Mouse (Mus musculus): ENCODE measurements around the gene Cd80. TPM values are rescaled to one million over a fixed set of nuclear protein-coding genes. Genes with fewer than 3 reads are reported as not detected.
A peak's percentile ranks its signal among the peaks of the same experiment; 100 is the strongest.

Gene Cd80
- total RNA-seq, 2 experiments from 2014 or later = 0.15 to 0.38 TPM

DNA sequence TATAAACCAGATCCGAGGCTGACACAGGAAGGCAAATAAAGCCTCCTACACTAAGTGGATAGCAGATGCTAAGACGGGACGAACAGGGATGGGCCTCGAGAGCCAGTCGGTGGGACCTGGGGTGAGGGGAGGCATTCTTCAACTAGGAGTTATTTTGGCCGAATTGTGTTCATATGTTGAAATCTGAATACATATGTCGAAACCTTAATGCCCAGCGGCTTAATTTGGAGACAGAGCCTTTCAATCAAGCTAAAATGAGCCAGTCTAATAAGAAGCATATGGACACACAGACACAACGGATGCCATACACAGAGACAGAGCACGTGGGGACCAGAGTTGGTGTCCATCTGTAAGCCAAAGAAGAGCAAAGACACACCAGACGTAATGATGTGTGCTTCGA is 6.9 kb upstream of the Cd80 start:
- DNase-seq = no peak

GRCm38 (mm10) chr16:38450707-38451106 is 4.7 kb upstream of the Cd80 start:
- no peak for DNase-seq

- no peak for DNase-seq
These were observed 3.7 kb upstream of the Cd80 start for GRCm38 (mm10) chr16:38451421-38452205.

DNA sequence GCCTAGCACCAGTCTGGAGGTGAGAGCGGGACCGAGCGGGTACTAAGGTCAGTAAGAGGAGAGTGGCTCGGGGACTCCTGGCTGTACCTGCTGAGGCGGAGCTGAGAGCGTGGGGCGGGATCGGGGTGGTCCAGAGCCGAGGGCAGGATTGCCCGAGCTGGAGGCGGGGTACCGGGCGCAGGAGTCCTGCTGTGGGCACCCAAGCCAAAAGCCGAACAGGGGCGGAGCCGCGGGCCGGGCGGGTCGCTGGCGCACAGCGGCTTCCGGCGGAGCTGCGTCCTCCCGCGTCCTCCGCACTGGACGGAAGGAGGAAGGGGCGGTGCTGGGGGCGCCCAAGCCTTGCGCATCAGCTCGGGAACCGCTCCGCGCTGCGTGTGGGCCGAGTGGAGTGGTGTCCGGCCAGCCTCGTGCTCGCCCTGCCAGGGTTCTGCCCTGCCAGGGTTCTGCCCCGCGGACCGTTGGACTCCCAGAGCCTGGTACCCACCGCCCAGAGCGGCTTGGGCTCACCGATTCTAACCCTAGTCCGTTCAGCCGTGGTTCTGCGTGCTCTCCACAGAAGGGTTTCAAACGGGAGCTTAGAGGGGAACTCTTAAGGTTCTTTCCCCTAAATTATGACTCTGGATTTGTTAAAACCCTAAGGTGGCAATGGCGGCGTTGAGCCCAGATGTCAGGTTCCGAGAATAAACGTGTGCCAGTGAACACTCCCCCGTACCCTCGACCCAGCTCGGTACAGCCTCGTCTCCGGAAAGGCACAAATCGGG is 2.7 kb upstream of the Cd80 start, which contains the start of gene Adprh:
Gene Adprh, minus strand, starts transcription at position 262 of the 761 bp plus-strand sequence.
- DNase-seq = peak; percentile 96

GRCm38 (mm10) chr16:38453203-38453553 is 2.2 kb upstream of the Cd80 start:
- no peak for DNase-seq

GRCm38 (mm10) chr16:38453952-38454351 is 1.4 kb upstream of the Cd80 start:
- no peak for DNase-seq

DNA sequence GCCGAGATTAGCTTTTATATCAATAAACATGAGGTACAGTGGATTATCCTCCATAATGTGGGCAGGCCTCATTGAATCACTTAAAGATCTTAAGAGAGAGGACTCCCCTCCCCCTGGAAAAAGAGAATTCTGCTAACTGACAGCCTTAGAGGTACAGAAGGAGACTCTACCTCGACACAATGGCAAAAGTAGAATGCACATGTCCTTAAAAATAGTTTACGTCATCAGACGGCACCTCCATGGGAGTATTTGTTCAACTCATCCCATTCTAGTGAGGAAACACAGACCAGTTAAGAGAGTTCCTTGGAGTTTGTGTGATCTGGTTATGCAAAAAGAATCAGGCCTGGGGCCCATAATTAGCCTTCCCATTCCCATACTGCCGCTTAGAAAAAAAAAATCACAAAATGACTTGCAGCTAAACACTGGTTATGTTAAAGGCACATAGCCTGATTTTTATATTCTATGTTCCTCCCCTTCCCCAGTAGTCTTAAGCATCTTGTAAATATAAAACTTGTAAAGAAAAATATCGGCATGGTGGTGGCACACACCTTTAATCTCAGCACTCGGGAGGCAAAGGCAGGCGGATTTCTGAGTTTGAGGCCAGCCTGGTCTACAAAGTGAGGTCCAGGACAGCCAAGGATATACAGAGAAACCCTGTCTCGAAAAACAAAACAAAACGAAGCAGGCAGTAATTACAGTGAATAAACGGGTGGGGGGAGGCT is 667 bp upstream of the Cd80 start:
- DNase-seq = no peak

DNA sequence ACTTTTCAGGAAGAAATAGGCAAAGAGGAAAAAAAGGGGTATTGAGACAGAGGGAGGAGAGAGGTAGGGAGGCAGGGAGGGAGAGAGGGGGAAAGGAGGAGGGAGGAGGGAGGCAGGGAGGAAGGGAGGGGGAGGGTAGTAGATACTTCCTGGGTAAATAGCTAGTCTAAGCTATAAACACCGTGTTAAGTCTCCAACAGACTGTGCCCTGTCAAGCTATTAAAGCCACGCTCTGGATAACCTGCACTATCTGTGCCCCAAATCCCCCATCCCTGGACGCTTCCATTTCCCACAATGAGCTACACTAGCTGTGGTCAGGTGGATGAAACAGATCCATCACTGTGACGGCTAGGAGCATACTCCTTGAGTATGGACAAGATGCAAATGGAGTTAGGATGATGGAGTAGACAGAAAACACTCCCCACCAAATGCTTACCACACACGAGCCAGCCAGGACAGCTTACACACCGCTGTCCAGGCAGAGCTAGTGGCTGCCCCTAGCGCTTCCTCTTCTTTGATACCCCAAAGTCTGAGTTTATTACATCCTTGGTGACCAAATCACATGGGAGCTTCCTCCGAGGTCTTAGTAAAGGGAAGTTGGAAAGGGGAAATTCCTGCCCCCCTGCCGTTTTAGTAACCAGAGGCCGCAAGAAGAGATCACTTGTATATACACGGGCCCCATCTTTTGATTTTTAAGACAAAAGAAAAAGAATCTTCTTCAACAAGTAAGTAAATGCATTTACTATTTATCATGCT is 1.6 kb downstream of the Cd80 start:
- DNase-seq = no peak

DNA sequence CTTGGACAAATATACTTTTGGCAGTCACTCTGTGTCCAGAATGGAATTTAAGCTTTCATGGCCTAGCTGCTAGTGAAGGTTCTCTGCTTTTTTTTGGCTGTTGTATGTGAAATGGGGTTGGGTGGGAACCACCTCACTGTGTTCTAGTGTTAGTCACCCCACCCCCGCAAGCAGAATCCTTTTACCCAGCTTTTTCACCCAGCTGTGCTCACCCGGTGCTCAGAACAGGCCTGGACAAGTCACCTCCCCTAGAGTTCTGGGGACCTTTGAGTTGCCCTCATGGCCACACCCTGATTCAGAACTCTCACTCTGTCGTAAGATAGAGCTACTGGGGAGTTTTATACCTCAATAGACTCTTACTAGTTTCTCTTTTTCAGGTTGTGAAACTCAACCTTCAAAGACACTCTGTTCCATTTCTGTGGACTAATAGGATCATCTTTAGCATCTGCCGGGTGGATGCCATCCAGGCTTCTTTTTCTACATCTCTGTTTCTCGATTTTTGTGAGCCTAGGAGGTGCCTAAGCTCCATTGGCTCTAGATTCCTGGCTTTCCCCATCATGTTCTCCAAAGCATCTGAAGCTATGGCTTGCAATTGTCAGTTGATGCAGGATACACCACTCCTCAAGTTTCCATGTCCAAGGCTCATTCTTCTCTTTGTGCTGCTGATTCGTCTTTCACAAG is 3.4 kb downstream of the Cd80 start:
- no peak for DNase-seq

DNA sequence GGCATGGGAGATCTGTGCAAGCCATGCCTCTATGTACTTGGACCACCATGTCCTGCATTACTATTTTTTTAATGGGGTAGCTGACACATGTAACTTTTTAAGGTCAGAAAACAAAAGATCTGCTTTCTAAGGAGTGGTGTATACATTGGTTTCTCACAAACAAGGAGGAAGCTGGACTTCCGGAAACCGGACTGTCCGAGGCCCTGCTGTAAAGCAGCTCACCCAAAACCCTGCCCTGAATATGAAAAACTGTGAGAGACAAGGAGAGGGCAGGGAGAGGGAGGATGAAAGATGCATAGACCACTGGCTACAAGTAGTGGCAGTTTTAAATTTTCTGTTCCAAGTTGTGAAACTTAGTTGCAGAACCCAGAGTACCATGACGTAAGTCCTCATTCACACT is 4.6 kb downstream of the Cd80 start:
- no peak for DNase-seq

- no peak for DNase-seq
These were observed 6.4 kb downstream of the Cd80 start for GRCm38 (mm10) chr16:38461749-38462148.

- DNase-seq = no peak
These were observed 6.8 kb downstream of the Cd80 start for GRCm38 (mm10) chr16:38462161-38462560.

DNA sequence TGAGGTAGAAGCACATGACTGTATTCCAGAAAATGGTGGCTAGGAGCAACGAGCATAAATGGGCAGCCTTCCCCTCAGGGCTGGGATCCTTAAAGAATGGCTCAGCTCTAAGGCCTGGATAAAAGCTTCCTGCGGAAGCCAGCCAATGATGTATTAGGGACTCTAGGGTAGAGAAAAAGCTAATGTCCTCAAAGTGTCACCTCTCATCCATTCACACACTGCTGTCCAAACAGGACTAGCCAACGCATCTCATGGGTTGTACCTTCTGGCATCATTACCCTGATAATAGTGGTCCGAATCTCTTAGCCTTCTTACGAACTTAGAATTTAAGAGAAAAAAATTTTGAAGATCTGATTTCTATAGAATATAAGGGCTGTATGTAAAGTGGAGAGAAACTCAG is 7.9 kb downstream of the Cd80 start:
- DNase-seq = no peak

DNA sequence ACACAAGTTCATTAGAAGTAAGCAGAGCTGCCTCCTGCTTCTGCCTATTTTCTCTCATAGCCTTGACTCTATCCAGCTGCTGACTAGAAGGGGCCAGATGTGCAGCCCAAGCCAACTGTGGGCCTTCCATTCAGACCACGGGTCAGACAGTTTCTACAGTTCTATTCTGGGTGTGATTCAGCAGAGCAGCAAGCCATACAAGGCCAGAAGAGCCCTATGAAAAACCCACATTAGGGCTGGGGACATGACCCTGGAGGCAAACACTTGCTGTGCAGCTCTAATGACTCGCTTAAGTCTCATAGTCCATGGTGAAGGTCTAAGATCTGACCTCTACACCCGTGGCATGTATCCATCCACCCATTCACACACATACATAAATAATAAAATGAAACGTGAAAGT is 10.7 kb downstream of the Cd80 start:
- DNase-seq = no peak

DNA sequence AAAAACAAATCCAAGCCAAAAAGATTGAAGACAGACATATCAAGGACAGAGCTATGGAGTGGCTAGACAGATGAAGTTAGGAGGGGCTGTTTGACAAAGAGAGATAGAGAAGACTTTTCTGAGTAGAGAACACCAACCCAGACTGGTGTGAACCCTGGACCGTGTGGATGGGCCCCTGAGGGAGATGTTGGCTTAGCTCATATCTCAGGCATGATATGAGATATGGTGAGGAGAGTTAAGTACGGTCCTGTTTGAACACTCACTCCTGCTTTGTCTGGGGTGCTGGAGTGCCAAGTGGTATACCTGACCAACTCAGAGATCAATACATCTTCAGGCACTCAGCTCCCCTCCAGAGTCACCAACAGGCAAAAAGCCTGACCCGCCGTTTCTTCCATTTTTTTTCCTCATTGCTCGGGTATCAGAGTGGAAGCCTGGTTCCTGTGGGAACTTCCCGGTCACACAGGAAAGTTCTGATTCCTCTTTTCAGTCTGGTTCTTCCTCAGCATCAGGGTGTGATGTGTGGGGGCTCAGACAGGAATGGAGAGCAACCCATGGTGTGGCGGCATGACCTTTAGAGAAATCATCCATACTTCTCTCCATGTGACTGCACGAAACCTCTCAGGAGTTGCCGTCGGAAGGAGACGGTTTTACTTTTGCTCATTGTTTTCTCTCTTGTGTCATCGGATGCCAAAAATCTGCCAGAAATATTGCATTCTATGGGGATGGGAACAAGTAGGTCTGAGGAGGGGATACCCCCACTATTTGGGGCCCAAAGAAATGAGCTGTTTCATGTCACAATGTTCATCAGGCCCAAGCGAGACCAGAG is 11.9 kb downstream of the Cd80 start:
- no peak for DNase-seq

- DNase-seq = no peak
These were observed 12.8 kb downstream of the Cd80 start for GRCm38 (mm10) chr16:38467917-38468705.

GRCm38 (mm10) chr16:38468706-38469018 is 13.3 kb downstream of the Cd80 start:
- no peak for DNase-seq

DNA sequence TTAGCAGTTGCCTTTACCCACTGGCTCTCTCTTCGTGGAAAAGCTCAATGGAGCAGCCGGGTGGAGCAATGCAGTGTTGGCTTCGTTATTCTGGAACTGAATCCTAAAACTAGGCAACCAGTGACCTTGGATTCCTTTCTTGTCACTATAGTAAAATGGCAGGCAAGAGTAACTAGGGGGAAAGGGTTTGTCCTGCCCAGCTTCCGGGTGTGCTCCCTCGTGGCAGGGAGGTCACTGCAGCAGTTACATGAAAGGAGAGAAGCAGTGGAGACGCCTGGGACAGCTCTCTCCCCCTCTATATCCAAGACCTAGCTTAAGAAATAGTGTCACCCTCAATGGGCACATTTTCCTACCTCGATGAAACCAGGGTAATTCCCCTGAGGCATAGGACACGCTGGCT is 14.1 kb downstream of the Cd80 start:
- no peak for DNase-seq

GRCm38 (mm10) chr16:38471697-38472506 is 16.5 kb downstream of the Cd80 start:
- no peak for DNase-seq

Data from gastrocnemius, postnatal 25 days (tissue).